Mouse (Mus musculus) activated CD4-positive, CD25-positive, alpha-beta regulatory T cell, adult 9 weeks (primary cell): Measurements from ENCODE around the gene Gm10358. TPM values are rescaled to one million over a fixed set of nuclear protein-coding genes. Genes with fewer than 3 reads are reported as not detected.

Experiments used
- polyA plus RNA-seq: library from polyadenylated mRNA; unstranded; fragments of 100-300 nt; shearing (Covaris generic); gene quantifications from one replicate; pipeline ENCODE4 v1.2.1, GENCODE M21; 2017

Gene Gm10358
- polyA plus RNA-seq: not detected

DNA sequence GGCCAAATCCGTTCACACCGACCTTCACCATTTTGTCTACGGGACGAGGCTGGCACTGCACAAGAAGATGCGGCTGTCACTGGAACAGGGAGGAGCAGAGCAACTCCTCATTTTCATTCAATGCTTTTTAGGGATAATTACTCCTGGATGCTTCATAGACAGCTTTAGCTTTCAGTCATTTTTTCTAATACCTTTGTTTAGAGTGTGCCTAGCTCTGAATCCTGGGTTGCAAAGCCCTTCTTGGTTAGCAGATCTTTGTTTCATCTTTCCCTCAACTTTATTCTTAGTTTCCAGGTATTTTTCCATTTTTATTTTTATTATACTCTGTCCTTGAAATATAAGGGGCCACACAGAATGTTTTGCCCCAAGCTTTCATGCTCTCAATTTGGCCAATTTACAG, at the start of gene Gm10358:
Gene Gm10358 (minus strand): TSS at position 101 of the 400 bp plus-strand sequence.

DNA sequence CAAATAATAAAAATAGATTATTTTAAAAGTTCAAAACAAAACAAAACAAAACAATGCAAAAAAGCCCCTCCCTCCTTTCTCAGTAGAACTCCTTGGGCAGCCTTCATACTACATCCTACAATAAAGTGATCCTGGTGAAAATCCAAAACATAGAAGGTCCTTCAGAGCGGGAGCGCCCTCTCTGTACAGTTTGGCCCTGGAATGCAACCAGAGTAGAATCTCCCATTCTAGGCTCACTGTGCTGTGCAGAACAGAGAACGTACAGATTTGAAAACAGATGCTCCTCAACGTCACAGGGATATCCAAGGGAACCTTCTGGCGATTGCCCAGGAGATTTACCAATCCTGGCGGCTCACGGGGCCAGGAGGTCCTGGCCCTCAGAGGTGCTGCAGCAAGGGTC, 42.0 kb upstream of the Gm10358 start, which contains the start of gene Iqcm:
Gene Iqcm (plus strand): TSS at position 301 of the 400 bp plus-strand sequence.

Other genes starting within 250 kb of the Gm10358 start
- gene Rasd2, start 192.6 kb downstream of the Gm10358 start, polyA plus RNA-seq: not detected
- gene Iqcm, start 42.1 kb upstream of the Gm10358 start, polyA plus RNA-seq: not detected